Mouse (Mus musculus) CD4-positive, CD25-positive, alpha-beta regulatory T cell, adult 2 months (primary cell): ENCODE measurements around the gene Setx.

ENCODE experiments used
- DNase-seq: peaks from one replicate; pipeline ENCODE4 v3.0.0-alpha.2; 2012; ENCODE audit warnings: low read depth, low spot score

Gene Setx

DNA sequence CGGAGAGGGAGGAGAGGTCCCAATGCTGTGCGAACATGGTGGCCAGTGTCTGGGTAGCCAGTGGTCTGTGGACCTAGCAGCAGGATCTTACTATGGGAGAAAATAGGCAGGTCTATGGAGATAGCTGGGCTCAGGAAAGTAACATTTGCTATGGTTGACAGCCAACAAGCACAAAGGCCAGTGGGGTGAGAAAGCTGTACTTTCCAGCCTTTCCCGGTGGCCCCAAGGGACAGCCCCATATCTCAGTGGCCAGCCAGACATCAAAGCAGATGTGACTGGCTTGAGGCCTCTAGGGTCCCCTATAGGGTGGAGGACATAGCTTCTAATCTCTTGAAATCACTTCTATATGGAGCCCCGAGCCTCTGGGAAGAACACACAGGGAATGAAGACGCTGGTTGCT lies 93.1 kb downstream of the Setx start:
- DNase-seq: no peak

DNA sequence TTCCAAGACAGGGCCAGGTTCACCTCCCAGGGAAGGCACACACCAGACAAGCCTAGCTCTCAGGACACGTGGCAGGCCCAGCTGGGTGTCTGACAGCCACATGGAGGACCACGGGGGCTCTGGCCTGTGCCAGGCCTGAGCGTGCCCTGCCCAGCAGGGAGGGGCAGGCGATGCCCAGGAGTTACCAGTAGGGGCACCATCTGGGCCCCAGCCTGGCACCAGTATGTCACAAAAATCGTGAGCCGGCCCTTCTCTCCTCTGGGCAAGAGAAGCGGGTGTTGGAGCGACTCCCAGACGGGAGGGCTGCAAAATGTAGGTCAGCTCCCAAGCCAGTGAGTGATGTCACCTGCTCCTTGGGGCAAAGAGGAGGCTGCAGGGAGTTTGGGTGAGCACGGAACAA lies 93.9 kb downstream of the Setx start:
- DNase-seq: no peak

DNA sequence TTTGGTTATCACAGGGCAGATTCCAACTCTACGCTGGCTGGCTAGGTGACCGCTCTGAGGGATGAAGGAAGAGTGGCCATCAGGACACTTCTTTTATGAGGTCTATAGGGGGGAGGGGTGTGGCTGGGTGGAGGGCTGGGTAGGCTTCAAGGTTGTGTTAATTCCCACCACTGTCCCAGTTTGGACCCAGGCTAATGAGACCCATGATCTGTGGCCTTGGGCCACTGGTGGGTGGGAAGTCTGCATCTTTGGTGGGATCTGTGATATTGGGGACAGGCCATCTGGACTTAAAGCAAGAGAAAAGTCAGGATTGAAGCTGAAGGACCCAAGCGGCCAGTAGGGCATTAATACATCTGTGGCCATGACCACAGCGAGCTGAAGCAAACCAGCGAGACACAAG lies 94.8 kb downstream of the Setx start:
- DNase-seq: no peak

DNA sequence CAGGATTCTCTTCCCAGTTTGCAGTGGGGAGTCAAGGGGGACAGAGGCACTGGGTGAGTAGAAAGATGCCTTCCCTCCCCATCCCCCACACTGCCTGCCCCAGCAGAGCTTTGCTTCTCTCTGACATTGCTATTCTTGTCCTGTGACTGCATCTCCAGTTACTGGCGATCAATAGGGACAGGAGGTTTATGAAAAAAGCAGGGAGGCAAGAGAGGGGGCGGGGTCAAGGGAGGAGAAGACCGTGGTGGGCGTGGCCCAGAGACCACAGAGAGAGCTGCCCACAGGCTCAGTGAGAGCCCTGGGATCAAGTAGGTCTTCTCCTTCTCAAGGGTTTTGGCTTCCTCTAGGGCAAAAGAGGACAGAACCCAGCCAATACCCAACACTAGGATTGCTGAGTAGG lies 98.3 kb downstream of the Setx start:
- no peak for DNase-seq

DNA sequence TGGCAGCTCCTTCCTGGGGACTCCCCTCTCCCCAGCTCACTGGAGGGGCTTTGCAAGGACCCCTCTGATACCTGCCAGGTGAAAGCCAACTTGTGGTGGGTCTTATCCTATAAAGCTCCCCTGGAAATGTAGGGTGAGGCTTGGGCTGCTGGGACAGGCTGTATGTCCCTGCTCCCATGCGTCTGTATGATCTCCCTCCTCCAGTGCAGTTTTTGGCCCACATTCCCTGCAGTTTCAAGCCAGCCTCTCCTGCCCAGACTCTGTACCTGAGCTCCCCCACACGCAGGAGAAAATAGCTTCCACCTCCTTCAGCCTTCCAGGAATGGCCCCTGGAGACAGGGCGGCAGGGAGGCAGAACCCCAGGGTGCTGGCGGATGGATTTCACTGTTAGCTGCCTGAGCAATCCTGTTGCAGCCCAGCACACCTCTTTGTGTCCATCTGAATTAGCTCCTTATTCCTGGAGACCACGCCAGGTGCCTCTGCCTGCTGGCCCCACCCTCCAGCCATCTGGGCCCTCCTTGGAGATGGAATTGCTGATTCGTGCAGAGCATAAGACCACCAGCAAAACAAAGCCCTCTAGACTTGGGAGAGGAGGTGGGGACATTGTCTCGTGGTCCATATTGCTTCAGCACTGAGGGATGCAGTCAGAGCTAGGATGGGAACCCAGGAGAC lies 99.7 kb downstream of the Setx start:
- no peak for DNase-seq

DNA sequence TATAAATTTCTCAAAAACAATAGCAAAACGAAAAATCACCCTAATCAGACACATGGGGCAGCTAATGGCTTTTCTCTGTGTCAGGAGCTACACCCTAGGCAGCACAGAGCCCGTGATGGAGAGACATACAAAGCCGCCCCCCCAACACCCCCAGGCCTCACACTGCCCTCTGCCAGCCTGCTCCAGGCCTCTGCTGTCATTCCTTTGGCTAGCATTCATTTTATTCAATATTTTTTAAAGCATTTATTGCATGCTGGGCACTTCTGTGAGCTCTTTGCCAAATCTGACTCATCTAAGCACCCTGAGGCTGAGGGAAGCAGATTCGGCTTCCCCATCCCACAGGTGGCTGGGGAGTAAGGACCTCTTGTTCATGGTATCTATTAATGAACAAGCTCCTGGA lies 102.7 kb downstream of the Setx start:
- no peak for DNase-seq

DNA sequence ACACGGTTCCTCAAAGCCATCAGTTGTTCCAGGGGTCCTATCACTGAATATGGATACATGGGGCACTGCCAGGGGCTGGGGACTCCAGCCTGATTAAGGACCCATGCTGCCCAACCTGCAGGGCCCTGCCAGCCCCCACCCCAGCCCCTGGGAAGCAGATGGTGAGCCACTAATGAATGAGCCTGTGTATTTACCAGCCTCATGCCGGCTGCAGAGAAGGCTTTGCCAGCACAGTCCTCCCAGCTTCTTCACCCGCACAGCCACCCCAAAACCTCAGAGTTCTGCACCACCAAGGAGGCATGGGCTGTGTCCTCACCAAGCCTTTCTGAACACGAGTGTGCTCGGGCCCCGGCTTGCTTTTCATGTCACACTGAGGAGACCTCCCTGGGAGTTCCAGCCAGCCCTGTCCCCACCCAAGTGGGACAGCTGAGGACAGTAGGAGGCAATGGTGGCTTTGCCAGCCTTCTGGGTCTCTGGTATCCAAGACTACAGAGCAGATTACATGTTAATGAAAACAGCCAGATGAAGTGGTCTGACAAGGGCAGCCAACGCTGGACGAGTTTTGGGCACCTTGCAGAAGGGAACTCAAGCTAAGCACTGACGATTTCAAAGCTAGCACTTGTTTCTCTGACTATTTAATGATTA lies 106.3 kb downstream of the Setx start:
- no peak for DNase-seq
